Mouse (Mus musculus) E14TG2a.4 (cell line): ENCODE results near the gene Poldip3.

Experiments used
- H3K27me3 ChIP-seq: 2 replicates; pipeline ENCODE4 v1.6.1; 2014; ENCODE audit warnings: low read length, control low read depth; ENCODE audit not compliant: insufficient read depth
- H3K36me3 ChIP-seq: 2 replicates; pipeline ENCODE4 v1.6.1; 2014; ENCODE audit warnings: low read length, control low read depth; ENCODE audit not compliant: insufficient read depth
- H3K4me1 ChIP-seq: replicated peaks from 2 replicates; pipeline ENCODE4 v1.6.1; 2014; ENCODE audit warnings: low read depth, low read length, control low read depth
- H3K4me3 ChIP-seq: replicated peaks from 2 replicates; pipeline ENCODE4 v1.5.1; 2014; ENCODE audit warnings: mild to moderate bottlenecking, low read length
- H3K9me3 ChIP-seq: 2 replicates; pipeline ENCODE4 v1.6.1; 2014; ENCODE audit warnings: low read length, control low read depth
- CTCF ChIP-seq: conservative IDR thresholded peaks from 2 replicates; pipeline ENCODE4 v1.5.1; 2014; ENCODE audit warnings: low read length
- NANOG ChIP-seq: IDR thresholded peaks from 2 replicates; pipeline ENCODE4 v1.6.1; 2014; ENCODE audit warnings: borderline replicate concordance, low read length, mixed read lengths
- POU5F1 ChIP-seq: IDR thresholded peaks from 2 replicates; pipeline ENCODE4 v1.6.1; 2014; ENCODE audit warnings: low read length, borderline replicate concordance

The Poldip3 gene

GRCm38 (mm10) chr15:83088495-83089428 lies 60.4 kb downstream of the Poldip3 start:
- Histone ChIP-seq H3K4me3 (peak overlapping the region; percentile 35), H3K9me3 (no peaks in the 10 kb centered on the region), H3K36me3 (no peaks in the 10 kb centered on the region), H3K4me1 (peaks cover 56% of the 10 kb centered on the region), H3K27me3 (peaks cover 18% of the 10 kb centered on the region)
- TF ChIP-seq CTCF (no peak), POU5F1 (no peak), NANOG (no peak)

DNA sequence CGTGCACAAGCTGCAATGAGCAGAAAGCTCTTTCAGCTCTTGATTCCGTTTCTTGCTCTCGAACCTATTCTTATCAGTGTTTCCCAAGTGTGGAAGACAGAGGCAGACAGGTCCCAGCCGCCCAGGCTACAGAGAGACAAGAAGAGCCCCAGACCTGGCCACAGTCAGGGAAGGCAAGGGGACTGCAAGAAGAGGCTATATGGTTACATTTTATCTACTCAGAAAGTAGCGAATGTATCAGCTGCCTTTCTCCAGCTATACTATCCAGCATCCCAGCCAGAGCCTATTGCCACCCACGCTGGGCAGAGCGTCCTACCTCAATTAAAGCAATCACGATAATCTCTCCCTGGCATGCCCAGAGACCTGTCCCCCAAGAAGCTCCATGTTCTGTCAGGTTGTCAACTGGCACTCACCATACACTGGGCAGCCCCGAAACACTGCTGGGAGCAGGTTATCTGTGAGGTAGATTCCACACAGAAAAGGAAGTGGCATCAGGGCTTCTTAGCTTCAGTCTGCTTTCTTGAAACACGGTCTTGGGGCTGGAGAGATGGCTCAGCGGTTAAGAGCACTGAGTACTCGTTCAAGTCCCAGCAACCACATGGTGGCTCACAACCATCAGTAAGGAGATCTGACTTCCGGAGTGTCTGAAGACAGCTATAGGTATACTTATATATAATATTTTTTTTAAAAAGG lies 62.4 kb downstream of the Poldip3 start:
- TF ChIP-seq NANOG (no peak), CTCF (no peak), POU5F1 (no peak)
- H3K27me3 ChIP-seq, result peaks cover 19% of the 10 kb centered on the region
- no peak overlapping the region for H3K4me3 ChIP-seq
- no peaks in the 10 kb centered on the region for H3K9me3 ChIP-seq
- no peaks in the 10 kb centered on the region for H3K36me3 ChIP-seq
- peaks cover 60% of the 10 kb centered on the region for H3K4me1 ChIP-seq

DNA sequence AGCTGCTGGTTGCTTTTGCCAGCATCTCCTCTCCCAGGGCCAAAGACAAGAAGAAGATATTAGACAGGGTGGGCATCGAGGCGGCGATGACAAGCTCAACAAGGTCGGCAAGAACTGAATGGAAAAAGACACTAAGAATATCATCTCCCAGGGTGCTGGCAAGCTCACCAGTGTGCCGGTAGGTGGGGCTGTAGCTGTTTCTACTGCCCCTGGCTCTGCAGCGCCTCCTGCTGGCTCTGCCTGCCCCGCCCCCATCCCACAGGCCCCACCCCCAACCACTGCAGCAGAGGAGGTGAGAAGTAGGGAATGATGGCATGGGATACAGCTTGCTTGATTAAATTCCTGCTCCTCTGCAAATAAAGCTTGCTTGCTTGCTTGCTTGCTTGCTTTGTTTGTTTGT lies 63.3 kb downstream of the Poldip3 start:
- no peaks in the 10 kb centered on the region for H3K36me3 ChIP-seq
- TF ChIP-seq CTCF, result peak; percentile 69
- no peak for TF ChIP-seq NANOG

DNA sequence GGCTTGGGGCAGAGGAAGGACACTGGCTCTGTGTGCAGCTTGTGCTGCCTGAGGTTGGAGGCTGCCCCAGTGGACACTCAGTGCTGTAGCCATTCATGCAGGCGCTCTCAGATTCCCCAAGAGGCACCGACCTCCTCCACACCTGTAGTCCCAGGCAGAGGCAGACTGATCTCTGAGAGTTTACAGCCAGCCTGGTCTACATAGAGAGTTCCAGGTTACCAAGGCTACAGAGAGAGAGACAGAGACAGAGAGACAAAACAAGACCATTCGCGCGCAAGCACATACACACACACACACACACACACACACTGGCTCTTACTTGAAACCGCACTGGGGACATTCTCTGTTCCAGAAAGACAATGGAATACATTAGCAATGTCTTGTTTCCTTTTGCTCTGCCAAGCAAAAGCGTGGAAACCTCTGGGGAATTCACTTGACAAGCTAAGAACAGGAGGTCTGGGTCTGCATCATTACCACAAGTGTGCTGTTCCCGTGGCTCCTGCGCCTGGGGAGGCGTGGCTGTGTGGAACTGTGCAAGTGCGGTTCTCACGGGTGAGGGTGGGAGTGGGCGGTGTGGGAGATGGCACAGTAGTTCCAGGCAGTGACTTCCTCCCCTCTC lies 65.1 kb downstream of the Poldip3 start:
- H3K27me3 ChIP-seq, result peaks cover 14% of the 10 kb centered on the region
- H3K36me3 ChIP-seq, result no peaks in the 10 kb centered on the region
- H3K4me3 ChIP-seq, result no peak overlapping the region
- peaks cover 41% of the 10 kb centered on the region for H3K4me1 ChIP-seq
- no peaks in the 10 kb centered on the region for H3K9me3 ChIP-seq
- TF ChIP-seq POU5F1 (no peak), CTCF (no peak), NANOG (no peak)

More for the DNA sequence above, 63.3 kb downstream of the Poldip3 start:
- Histone ChIP-seq H3K4me1 (peaks cover 57% of the 10 kb centered on the region), H3K4me3 (no peak overlapping the region), H3K9me3 (no peaks in the 10 kb centered on the region), H3K27me3 (peaks cover 22% of the 10 kb centered on the region)

DNA sequence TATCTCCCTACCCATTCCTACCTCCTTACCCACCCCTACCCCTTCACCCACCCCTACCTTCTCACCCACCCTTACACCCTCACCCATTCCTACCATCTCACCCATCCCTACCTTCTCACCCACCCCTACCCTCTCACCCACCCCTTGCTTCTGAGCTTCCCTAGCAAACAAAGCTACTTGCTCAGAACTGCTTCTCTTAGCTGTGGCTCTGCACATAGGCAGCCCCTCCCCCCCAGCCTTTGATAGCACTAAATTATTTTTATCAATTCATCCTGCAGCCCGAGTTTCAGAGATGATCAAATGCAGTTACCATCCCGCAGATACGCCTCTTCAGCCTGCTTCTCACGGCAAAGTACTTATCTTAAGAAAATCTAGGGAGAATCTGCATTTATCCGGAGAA lies 65.7 kb downstream of the Poldip3 start:
- Histone ChIP-seq H3K4me3 (no peak overlapping the region), H3K9me3 (no peaks in the 10 kb centered on the region)

More for the DNA sequence above, 65.7 kb downstream of the Poldip3 start:
- H3K27me3 ChIP-seq, result peaks cover 9% of the 10 kb centered on the region
- peaks cover 36% of the 10 kb centered on the region for H3K4me1 ChIP-seq
- TF ChIP-seq NANOG (no peak), CTCF (no peak), POU5F1 (no peak)
- H3K36me3 ChIP-seq, result no peaks in the 10 kb centered on the region
